Mouse (Mus musculus) lung, postnatal 10 days (tissue): ENCODE results near the gene Siah2.

Source experiments
- DNase-seq: peaks from one replicate; pipeline ENCODE4 v3.0.0; 2021

Gene Siah2

DNA sequence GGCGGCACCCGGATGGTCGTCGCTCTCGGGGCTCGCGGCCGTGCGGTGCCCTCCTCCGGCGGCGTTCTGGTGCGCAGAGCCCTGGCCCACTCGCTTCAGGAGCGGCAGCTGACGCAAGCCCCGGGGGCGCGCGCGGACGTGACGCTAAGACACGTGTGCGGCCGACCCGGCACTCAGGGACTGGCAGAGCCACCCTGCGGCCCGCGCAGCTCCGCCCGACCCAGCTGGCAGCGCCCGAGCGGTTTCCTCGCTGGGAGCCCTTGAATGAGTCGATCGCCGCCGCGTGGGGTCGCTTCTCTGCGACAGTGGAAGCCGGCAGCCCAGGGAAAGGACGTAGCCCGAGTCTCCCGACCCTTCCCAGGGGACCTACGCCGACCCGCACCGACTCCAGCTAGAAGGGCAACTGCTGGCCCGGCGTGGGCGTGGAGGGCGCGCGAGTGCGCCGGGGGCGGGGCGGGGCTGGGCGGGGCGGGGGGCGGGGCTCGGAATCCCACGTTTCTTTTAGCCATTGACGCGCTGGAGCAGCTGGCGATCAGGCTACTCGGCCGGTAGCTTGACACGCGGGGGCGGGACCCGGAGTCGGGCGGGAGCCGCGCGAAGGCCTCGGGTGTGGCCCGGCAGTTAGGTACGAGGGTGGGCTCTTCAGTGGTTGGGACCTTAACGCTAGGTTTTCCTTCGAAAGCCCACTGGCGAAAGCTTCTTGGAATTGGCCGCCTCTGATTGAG is at the start of gene Siah2:
Siah2 (minus strand) TSS at position 404 of the 725 bp plus-strand sequence.
- peak; percentile 94 for DNase-seq

DNA sequence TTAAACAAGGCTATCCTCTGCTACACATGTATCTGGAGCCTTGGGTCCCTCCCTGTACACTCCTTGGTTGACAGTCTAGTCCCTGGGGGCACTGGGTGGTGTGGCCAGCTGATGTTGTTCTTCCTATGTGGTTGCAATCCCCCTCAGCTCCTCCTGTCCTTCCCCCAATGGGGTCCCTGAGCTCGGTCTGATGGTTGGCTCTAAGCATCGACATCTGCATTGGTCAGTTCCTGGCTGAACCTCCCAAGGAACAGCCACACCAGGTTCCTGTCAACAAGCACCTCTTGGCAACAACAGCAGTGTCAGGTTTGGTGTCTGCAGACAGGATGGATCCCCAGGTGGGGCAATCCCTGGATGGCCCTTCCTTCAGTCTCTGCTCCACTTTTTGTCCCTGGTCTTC is 47.3 kb upstream of the Siah2 start:
- no peak for DNase-seq

DNA sequence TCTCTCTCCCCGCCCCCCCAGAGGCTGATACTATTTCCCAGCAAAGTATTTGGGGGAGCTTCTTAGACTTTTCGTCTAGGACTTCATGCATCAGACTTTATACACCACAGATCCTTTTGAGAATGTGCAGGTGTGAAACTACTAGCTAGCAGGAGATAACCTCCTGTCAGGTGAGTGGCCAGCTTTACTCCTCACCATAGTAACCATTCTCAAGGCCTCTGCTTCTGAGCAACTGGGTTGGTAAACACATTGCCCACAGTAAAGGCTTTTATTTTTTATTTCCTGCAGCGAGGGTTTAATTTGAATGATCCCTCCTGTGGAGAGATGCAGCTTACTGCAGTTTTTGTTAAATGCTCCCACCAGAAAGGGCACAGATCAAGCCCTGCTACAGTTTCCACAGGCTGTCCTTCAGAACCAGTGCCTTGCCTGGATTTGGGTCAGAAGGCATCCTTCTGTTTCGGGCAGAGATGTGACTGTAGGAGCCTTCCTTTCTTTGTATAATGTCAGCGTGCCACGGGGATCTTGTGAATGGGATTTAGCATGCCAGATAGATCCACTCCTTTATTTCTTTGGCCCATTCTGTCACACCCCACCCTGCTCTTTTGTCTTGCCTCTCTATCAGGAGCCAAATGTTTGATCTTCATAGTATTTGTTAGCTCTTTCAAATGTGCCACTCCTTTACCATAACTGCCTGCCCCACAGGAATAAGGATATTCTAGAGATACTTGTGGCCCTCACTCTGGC is 46.3 kb upstream of the Siah2 start:
- no peak for DNase-seq

DNA sequence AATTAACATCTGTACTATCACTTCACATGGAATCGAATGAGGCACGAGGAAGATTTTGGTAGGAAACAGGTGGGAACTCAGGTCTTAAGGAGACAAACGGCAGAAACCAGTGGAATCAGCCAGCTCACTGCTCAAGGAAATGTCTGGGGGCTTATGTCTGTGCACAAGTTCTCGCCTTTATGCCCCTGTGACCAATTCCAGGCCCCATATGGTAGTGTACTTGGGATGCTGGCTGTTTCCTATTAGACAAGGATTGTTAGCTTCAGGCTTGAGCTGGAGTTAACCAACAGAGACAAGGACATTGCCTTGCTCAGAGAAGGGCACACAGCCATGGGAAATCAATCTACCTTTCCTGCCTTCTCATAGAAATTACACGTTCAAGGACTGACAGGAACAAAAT is 39.3 kb upstream of the Siah2 start:
- no peak for DNase-seq

DNA sequence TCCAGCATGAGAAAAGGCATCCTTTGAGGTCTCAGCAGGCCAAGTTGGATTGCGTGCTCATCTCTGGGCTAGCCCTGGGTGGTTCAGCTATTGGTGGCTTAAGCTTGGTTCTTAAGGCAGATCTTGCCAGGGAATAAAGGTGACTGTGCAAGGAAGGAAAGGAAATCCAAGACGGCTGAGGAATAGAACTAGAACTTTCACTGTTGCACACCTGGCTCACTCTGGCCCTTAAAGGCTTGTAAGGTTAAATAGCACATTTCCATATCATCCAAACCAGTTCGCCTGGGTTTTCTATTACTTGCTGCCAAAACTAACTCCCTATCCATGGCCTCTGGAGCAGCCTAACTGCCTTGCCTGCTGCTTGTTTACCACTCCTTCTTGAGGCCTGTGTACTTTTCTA is 38.4 kb upstream of the Siah2 start:
- DNase-seq = no peak

DNA sequence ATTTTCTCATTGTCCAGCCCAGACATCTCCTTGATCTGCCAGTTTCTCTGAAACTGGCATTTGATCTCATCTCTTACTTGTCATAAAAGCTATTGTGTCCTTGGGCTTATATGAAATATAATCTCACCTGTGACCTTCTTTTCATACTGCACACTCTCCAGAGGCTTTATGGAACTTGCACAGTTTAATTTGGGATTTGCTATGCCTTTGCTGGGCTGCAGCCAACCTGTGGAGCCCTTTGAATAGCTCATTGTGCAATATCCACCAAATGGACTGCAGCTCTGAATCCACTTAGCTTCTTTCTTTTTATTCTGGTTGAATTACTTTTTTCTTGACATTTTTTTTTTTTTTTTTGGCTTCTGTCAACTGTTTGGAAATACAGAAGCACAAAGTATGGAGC is 37.3 kb upstream of the Siah2 start:
- peak; percentile 16 for DNase-seq

DNA sequence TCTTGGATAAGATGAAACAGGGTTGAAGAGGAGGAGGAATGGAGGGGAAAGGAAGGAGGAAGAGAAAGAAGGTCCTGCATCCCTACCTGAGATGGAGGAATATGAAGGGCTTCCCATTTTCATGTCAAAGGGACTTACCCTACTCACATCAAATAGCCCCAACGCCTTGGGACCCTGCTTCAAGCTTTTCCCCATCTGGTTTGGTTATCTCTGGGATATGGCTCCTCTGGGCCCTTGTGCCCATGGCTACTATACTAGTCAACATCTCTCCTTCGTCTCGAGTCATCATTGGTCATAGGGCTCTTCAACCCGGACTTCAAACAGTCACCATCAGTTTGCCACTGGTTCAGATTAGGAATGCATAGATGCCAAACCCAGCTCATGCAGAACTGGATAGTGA is 35.4 kb upstream of the Siah2 start:
- no peak for DNase-seq

DNA sequence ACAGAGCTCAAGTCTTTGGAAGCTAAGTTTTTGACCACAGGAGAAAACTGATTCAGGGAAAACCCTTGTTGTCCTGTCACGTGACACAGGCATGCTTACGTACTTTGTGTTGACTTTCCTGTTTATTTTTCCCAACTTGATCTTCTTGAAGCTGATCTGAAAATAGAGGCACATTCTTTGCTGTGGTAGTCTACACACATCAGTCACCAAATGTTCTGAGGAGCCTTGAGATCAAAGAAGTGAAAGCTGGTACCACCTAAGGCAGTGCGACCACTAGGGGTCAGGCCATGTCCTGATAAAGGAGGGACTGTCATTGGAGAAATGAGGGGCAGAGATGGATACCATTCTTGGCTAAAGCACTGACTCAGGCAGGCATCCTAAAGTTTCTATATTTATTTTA is 34.8 kb upstream of the Siah2 start:
- peak; percentile 47 for DNase-seq

DNA sequence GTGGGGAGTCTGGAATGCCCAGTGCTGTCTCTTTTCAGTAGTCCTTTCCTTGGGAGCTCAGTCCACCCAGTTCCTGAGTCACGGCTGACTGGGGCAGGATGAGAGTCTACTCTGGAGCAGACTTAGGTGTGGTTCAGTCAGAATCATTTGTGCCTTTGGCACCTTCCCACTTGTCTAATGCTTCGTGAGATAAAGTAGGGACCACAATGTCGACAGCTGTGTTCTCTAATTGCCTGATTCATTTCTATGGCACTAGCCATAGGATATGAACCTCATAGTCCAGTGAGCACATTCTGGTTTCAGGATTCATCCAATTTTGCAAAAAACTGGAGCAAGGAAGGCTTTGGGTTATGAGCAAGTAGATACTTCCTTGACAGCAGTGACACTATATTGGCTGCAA is 34.2 kb upstream of the Siah2 start:
- DNase-seq = no peak

DNA sequence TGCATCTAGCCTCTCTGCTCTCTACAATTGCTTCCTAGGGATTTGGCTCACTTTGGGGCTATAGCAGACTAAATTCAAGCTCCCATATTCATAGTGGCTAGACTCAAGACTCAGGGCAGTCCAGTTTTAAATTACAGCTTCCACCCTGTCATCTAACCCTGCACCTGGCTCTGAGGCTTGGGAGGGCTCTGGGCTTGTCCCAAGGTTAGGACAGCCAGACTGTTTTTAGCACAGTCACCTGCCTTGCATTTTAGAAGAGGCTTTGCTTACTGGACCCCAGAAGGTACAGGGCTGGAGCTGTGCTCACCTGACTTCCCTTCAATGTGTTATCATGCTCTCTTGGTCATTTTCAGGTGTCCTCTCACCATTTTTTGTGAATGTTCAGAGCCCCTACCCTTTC is 32.6 kb upstream of the Siah2 start:
- DNase-seq = no peak

DNA sequence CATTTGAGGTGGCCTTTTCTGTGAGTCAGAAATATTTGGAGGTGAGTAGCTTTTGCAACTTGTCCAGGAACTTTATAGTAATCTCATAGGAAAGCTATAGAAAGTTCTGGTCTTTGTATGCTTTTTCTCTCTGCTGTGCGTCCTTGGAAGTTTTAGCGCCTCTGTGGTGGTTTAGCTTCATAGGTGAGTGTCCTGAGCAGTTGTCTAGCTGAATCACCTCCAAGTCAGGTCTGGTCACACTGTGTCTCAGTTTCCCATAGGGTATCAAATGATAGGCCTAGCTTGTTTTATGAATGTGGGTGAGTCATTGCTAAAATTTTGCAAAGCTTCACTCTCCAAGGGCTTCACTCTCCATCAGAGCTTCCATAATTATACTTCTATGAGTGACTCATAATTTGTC is 31.5 kb upstream of the Siah2 start:
- DNase-seq = no peak

DNA sequence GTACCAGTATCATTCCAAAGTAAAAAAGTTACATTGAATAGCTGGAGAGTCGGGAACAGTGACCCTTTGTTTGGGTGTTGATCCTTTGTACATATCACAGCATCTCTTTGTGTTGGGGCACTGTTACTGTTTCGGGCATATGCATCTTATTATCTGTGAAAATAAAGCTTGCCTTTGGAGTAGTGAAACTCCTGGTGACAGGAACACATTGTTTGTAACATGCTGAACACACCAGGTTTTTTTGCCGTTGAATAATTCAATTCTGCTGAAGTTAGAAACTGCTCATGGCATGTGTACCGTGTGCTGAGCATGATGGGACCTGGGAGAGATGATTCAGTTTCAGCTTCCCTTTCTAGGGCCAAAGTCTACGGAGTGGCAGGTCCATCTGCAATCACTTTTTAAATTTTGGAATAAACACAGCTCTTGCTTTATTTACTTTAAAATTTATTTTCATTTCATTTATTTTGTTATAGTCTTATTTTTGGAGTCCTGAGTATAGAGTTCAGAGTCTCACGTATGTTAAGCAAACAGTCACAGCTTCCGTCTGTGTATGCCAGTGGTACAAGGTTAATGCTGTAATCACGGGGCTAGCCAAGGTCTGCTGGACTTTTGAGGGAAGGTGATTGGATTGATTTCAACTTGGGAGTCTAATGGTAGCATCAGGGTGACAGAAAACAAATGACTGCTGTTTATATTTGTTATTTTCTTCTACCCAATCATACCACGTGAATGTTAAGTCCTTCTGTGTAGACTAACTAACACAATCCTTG is 27.4 kb upstream of the Siah2 start:
- no peak for DNase-seq

DNA sequence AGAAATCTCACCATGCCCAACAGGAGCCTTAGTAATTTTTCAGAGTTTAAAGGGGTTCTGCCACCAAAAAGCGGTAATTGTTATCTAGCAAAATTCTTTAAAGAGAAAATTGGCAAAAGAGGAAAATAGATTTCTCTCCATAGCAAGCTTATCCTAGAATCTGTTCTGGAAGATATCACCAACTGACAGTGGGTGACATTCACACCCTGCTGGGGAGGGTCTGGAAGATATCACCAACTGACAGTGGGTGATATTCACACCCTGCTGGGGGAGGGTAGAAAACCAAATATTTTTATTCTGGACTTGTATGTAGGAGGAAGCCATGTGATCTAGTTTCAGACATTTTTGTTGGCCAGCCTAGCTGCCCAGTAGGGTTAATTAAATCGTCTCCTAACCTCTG is 24.5 kb upstream of the Siah2 start:
- DNase-seq = no peak

DNA sequence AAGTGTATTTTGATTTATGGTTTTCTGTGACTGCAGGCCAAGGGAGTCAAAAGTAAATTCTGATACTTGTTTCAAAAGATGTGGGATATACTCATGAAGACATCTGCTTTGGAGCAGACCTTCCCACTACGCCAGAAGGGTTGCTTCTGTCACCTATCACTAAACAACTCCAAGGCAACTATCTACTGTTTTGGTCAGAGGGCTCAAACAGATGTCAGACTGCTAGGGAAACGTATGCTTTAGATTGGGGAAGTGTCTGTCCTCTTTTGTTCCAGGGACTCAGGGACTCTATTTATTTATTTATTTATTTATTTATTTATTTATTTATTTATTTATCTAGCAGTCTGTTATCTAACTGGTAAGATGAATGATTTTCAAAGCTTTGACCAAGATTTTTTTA is 22.6 kb upstream of the Siah2 start:
- no peak for DNase-seq

DNA sequence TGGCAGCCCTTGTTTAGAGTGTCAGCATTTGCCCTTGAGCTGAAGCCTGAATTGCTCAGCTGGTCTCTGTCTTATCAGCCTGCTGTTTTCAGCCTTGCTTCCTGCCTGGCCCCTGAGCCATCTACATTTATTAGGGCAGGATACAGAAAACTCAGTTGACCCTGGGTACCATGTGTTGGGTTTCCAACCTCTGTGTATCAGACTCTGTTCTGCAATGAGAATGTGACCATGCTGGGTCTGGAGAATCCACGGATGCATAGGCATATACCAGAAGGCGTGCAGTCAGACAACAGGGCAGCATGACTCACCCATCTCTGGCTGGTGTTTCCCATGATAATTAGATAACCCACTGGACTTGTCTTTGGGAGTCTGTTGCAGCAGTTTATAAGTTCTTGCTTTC is 21.8 kb upstream of the Siah2 start:
- no peak for DNase-seq

DNA sequence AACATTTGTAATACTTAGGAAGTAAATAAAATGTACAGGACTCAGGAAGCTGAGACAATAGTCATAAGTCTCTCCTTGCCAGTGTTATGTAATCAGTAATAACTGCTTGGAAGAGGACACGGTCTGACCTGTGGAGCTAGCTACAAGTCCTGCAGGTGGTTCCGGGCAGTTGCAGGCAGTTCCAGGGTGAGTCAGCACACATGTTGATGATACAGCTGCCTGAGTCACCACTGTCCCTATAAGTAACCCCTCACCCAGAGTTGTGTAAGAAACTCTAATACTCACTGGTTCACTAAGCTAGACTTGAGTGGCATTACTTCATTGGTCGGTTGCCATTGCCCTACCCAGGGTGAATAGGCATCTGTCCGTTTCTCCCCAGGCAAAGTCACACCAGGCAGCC is 21.0 kb upstream of the Siah2 start:
- no peak for DNase-seq

DNA sequence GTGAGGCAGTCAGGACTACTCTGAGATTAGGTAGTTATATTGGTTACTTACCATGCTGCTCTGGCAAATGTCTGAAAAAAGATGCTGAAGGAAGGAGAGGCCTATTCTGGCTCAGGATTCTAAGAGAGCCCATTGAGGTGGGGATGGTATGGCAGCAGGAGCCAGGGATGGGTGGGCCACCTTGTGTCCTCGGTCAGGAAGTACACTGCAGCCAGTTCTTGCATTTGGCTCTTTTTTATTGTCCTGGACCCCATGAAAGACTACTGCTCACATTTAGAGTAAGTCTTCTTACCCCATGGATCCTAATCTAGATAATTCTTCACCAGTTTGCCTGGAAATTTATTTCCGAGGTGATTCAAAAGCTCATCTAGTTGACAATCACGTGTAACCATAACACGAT is 12.3 kb upstream of the Siah2 start:
- no peak for DNase-seq

DNA sequence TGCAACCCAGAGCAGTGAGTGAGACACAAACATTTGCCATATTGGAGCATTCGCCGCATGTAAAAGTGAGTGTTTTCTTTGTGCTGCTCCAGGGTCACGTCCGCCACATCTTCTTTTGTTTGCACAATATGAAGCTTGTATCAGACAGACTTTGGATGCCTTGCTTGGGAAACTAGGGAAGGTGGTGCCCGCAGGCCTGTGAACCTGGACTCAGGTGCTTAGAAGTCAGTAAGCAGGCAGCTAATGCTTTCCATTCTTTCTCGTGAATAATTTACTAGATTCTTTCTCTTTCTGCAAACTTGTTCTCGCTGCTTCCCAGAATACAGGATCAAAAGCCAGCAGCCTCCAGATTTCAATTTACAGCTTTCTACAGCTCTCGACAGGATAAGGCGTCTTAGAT is 11.5 kb upstream of the Siah2 start:
- DNase-seq = no peak

DNA sequence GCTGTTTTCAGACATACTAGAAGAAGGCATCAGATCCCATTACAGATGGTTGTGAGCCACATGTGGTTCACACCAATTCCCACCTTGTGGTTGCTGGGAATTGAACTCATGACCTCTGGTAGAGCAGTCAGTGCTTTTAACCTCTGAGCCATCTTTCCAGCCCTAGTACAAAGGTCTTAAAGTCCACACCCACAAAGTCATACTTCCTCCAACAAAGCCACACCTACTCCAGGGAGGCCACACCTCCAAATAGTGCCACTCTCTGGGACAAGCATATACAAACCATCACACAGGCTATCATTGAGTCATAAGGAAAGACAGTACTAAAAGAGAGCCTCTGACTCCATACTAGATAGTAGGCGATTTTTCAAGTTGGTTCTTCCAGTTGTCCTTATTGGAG is 10.1 kb upstream of the Siah2 start:
- DNase-seq = no peak

DNA sequence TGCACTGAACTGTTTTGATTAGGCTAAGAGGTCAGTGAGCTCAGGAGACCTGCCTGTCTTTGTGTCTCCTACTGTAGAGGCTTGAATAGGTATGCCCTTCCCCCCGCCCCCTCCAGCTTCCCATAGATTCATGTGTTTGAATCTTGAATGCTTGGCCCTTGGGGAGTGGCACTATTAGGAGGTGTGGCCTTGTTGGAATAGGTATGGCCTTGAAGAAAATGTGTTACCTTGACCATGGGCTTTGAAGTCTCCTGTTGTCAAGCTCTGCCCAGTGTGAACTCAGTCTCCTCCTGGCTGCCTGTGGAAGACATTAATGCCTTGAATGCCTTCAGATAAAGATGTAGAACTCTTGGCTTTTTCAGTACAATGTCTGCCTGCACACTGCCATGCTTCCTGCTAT is 9.2 kb upstream of the Siah2 start:
- no peak for DNase-seq

DNA sequence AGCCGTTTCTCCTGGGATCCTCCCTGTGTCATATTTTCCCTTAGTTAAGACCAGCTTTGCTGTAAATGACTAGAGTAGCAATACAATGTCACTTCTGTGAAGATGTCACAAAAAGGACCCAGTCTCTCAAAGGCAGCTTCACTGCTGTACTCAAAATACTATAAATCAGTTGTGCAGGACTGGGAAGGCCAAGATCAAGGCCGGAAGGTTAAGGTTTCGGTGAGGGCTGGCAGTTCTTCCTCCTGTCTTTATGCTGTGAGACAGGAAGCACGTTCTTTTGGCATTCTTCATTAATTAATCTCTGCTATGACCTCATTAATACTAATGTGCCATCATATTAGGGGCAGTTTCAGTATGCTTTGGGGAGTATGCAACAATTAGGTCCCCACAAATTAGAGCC is 5.7 kb upstream of the Siah2 start:
- no peak for DNase-seq

DNA sequence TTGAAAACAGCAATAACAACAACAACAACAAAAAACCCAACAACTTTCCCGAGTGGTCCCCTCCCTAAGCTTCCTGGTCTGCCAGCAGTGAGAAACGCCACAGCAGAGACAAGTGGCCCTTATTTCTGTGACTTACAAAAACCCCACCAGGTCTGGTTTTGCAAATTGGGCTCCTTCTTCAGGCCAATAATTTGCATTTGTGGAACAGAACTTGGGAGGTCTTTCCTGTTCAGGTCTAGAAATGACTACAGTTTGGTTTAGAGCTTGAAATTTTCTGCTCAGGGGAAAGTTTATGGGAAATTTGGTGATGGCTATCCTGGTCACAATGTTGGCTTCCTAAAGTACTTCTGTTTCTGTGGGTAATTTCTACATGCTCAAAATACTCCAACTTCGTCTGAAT is 4.6 kb upstream of the Siah2 start:
- DNase-seq = no peak

DNA sequence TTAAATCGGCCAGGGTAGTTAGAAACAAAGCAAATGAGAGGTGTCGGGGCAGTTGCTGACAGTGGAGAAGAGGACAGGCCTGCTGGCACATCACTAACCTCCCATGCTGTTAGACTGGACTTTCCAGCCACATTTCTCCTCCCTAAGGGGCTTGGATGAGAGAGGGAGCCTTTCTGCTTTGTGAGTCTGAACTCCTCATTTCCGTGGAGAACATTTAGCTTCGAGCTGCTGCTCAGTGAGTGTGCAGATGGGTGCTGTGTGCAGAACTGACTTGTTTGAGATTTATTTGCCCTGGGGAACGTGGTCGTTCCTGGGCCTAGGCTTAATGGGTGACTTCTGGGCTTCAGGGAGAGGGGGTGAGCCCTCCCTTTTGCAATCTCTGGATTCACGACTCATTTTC is 3.3 kb upstream of the Siah2 start:
- DNase-seq = no peak

DNA sequence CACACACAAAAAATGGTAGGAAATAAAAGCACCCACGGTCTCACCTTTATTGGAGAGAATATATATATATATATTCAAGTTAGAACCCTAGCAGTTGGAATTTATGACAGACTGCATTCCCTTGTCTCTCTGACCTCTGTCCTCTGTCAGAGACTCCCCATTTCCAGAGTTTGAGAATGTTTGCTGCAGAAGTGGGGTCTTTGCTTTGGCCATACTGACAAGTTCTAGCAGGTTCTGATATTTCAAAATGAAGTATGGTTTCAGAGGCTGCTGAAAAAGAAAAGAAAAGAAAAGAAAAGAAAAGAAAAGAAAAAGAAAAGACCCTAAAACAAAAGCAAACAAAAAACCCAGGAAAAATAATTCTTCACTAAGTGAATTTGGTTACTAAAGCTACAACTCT is 2.8 kb upstream of the Siah2 start:
- no peak for DNase-seq
